Mouse (Mus musculus) right cerebral cortex, postnatal 10 days (tissue): ENCODE results near the gene Lyzl6.
"Not testable (repeated sequence)": the region's sequence is repeated elsewhere in the genome, so short reads cannot be mapped to it uniquely, and the experiment has no call there.

Experiments used
- DNase-seq, 2 experiments: peaks; one replicate each; pipeline ENCODE4 v3.0.0; 2021; ENCODE audit warnings: low spot score in 2 of 2

Gene Lyzl6

DNA sequence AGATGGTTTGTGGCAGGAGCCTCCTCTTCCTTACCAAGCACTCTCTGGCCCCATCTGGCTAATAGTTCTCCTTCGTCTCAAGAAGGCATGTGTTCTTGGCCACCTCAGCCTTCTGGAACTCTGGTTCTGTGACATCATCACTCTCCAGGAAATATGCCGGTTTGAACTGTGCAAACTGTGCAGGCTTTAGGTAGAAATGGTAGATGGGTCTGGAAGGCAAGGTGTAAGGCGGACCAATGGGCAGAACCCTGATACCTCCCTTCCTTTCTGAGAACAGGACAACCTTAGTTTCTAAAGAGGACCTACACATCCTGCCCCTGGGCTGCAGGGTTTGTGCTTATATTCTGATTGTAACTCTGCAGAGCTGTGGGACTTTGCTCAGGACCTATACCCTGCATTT, at the start of gene Lyzl6:
Lyzl6 (minus strand) TSS at position 101 of the 400 bp plus-strand sequence.
- no peak for DNase-seq

DNA sequence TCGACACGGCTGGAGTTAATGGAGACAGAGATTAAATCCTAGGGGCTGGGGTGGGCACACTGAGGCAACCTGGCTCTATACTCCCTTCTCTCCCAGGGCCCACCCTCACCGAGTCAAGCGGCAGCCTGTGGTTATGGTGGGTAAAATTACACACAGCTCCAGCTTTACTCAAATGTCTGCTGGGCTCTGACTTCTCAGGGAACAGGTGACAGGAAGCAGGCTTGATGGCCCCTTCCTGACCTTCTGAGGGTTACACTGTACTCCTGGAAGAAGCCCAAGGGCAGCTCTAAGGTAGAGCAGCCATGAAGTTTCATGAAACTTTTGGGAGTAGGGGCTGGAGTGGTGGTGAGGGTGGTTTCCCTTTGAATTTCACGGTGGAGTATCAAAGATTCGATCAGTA, 48.0 kb upstream of the Lyzl6 start:
- no peak for DNase-seq

DNA sequence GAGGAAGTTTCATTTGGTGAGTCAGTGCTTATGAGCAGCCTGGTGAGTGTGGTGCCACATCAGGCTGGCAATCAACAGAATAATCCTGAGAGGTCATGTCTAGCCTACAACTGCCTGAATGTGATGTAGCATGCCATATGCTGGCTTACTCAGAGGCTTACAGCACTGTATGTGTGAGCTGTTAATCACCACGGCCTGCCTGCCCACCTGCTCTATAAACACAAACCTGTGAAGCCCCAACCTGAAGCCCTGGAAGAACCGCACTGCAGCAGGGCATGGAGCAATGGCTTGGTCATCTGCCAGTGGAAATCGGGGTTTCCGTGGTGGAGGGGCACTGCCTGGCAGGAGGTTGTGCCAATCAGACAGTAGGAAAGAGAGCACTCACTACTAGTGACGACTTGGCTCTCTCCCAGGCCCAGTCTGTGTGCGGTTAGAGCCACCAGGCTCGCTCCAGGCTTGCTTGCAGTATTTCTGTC, 46.6 kb upstream of the Lyzl6 start:
- DNase-seq: peak; percentile 70 to 74

DNA sequence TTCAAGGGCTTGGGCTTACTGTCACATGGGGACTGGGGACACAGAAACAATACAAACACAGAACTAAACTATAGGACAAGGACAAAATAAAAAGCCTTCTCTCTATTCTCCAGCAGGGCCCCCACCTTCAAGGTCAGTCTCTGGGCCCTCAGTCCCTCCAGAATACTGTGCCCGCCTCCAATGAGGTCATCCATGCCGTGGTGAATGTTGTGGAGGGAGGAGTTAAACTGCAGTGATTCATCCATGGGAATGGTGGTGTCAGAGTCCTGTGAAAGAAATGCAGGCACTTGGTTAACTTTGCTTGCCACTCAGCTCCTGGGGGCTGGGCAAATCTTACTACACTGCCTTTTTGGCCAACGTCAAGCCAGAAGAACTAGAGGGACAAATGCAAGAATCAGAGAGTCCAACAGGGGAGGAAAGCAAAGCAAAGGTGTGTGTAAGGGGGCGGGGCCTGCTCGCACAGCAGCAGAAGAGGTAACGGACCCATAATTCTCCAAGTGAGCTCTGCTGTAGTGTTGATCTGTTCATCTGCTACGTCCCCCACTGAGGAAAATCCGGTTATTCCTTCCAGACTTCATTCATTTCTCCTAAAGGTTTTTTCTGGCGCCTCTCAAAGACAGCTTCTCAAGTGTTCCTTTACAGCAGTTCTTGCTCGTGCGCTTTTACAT, 45.1 kb upstream of the Lyzl6 start:
- no peak for DNase-seq

DNA sequence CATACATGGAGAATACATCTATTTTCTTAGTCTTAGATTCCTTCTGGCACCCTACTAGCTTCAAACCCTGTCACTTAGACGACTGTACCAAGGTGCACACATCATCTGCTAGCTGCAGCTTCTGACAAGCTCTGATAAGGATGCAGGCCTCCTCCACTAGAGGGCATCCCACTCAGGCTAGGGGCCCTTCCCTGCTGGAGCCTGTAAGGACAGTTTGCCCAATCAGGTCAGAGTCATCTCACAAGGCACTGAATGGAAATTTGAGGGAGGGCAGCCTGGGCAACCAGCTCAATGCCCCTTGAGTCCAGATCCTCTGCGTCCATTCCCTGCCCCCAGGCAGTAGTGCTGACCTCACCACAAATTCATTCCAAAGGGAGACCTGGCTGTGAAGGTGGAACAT, 38.4 kb upstream of the Lyzl6 start:
- not testable (repeated sequence) for DNase-seq

DNA sequence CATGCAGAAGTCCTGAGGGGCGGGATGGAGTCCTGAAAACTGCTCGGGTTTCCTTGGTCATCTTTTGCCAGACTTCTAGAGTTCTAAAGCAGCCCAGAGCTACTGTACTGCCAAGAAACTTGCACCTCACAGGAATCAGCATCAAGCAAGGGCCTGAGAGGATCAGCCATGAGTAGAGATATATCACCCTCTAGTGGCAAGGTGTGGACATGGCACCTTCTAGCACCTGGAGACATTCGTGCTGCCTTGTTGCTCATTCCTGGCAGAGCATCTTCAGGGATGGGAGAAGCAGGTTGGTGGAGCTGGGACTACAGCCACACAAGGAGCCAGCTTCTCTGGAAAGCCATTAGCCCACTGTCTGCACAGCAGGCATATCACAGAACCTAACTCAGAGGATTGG, 36.9 kb upstream of the Lyzl6 start:
- DNase-seq: peak; percentile 85 to 86

DNA sequence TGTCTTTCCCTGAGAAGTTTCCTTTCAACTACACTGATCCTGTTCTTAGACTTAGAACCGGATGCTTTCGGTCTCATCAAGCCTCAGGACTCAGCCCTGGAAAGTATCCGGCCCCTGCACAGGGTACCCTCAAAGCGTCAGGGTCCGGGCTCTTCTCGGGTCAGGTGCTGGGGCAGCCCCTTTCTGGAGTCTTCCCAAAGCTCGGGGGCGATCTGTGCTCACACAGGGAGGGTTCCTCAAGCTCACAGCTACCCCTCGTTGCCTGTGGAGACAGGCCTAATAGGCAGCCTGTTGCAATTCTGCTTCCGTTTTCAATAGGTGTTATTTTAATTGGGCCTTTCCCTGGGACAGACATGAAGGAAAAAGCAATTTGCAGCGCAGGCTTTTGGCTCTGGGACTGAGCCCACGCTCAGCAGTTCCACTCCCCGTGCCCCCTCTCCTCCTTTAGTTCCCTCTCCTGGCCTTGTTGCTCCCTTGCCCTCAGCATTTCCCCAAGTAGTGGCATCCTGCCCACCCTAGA, 28.3 kb upstream of the Lyzl6 start:
- DNase-seq: no peak

DNA sequence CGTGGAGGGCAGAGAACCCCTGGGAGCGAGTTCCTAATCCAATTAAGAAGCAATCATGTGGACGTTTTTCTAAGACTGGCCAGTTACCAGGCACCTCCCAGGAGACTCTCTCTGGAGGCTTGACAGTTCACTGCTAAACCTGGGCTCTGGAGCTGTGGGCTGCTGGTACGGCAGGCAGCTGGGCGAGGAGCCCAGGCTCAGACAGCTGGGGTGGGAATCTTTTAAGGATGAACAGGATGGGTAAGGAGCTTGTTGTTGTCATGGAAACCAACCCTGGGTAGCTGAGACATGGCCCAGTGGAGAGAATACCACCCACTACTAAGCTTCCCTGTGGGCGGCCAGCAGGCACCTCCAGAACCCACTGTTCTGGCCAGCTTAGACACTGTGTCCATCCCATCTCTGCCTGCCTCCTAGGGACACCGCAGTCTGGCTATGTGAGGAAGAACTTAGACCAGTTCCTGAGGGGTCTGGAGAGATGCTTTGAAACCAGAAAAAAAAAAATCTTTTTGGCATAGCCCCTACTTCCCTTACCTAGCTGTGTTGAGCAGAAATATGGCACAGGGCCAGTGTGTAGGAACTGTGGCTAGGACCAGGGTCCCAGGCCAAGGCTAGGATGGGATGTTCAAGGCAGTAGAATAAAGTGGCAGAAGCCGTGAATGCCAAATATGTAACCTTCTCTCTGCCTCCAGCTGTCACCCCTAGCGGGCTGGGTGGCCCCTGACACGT, 27.7 kb upstream of the Lyzl6 start:
- DNase-seq: peak; percentile 91 to 95

DNA sequence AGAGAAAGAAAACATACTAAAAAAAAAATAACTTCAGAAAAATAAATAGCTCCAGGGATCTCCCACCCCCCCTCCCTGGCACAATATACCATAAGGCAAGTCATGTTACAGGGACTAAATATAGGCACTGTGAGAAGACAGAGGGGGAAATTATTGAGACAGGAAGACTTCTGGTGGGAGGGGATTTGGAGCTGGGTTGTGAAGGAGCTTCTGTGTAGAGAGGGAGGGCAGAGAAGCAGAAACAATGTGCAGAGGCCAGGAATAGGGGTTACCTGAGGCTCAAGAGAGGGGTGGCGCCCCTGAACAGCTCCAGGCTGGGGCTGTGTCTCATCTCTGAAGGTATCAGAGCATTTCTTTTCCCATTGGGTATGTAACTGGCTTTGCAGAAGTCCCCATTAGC, 27.0 kb upstream of the Lyzl6 start:
- DNase-seq: peak in 1 of 2 experiments; percentile 60

DNA sequence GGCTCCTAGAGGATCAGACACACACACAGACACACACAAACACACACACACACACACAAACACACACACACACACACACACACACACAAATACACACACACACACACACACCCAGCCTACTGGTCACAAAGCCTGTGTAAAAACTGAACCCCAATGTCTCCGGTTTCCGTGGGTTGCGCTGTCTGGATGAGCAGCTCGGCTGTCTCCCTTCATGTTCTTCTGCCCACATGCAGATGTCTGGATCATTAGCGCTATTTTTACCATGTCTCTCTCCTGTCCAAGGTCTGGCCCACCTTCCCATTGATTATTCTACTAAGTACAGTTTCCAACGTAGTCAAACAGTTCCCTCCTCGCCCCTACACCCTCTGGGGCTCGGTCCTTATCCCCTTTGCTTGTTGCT, 24.4 kb upstream of the Lyzl6 start:
- DNase-seq: no peak

DNA sequence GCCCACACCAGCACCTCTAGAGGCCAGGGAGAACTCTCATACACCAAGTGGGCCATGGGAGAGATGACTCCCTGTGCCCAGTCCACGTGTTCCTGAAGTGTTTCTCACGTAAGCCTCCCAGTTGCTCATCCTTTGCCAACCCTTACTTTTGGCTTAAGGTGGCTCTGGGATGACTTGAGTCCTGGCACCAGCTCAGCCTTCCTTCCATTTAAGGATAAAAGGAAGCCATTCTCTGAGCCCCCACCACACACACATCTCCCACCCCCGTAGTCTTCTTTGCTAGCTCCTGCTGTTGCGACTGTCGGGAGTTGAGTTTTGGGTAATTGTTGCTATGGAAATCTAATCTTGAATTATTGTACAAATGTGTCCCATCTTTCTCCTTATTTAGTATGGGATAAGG, 23.9 kb upstream of the Lyzl6 start:
- DNase-seq: peak; percentile 89 to 93

DNA sequence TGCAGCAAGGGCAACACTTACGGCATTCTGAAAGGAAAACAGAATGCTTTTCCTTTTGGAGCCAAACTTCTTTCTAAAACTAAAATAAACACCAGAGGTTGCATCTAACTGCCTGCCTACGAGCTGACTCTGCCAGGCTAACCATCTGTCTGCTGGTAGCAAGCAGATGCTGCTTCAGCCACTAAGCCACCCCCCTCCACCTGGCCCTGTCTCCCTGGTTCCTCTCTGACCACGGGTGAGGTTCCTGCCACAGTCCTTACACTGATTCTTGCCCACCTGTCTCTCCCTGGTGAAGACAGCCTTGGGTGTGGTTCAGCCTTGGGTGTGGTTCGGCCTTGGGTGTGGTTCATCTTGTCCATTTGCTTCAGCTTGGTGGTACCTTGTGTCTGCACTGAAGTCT, 23.2 kb upstream of the Lyzl6 start:
- peak; percentile 67 to 81 for DNase-seq

DNA sequence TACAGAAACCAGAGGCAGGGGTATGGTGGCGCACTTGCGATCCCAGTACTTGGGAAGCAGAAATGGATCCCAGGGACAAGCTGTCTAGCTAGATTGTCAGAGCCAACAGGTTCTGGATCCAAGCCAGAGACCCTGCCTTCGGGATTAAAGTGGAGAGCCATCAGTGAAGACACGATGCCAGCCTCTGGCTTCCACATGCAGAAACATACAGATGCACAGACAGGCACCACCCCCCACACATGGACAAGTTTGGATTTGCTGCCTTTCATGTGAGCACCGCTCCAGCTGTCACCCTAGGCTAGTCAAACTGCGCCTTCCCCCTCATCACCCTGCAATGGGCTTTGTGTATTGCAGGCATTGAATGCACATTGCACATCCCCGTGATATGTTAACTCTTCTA, 19.5 kb upstream of the Lyzl6 start:
- peak in 1 of 2 experiments; percentile 44 for DNase-seq

DNA sequence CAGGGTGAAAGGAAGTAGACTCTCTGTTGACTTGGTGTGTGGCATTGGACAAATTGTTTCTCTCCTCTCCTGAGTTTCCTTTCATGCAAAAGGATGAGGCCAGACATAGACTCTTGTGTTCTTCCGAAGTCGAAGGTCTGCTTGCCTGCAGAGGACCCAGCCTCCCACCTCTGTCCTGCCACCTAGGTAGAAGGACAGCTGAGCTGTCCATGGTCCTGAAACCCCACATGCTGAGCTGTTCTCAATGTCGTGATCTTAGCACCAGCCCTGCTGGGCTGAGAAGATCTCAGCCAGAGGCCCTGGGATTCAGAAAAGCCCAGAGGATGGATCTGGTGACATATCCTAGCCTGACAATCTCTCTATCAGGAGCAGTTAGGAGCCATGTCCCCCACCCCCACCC, 17.8 kb upstream of the Lyzl6 start:
- no peak for DNase-seq

DNA sequence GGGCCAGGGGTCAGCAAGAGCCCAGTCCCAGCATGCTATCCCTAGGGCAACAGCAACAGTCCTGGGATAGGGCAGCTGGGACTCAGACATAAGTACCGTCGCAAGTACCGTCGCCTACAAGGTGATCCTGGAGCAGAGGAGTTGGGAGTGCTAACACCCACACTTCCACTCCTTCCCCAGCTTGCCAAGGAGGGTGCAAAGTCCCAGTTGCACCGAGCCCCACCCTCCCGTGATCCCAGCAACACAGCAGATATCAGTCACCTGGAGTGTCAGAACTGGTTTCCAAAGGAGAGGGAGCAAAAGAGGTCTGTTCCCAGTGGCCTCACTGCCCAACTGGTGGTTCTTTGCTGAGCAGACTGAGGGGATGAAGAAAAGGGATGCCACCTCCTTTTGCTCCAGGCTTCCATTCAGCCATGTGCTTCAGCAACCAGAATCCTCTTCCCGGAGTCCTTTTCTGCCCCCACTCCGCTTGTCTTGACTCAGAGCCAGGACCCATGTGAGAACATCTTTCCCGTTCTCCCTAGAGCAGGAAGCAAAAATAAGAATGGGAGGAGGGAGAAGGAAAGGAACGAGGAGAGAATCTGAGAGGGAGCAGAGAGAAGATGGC, 14.8 kb upstream of the Lyzl6 start:
- peak; percentile 83 for DNase-seq

DNA sequence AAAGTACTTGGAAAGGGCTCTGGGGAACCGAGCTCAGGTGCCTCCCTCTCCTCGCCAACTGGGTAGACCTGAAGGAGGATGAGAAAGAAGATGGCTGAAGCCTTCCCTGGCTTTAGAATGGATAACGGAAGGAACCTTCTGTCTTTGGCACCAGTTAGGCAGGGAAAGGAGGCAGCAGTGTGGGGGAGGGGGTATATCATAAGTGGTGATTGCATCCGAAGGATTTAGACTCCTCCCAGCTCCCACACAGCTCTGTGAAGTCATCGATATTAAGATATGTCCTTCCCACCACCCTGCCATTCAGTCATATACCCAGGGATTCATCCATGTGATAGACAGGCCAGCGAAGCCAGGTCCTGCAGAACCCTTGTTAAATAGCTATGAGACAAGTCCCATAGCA, 12.7 kb upstream of the Lyzl6 start:
- peak in 1 of 2 experiments; percentile 64 for DNase-seq

DNA sequence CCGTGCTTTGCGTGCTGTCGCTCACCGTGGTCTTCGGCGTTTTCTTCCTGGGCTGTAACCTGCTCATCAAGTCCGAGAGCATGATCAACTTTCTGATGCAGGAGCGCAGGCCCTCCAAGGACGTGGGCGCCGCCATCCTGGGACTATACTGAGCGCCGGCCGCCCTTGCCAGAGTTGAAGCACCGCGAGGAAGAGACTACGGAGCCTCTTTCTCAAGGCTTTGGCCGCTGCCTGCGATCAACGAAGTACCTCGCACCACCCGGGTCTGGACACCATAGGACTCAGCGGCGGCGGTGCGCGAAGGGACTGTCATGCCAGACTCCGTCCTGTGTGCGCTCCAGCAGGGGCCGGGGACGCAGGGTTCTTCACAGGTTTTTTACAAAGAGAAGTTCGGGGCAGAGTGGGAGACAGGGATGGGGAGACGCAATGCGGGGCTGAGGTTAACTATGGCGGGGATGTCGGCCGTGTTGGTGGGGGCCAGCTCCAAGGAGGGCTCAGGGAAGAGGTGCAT, 11.3 kb upstream of the Lyzl6 start:
- peak in 1 of 2 experiments; percentile 46 for DNase-seq

DNA sequence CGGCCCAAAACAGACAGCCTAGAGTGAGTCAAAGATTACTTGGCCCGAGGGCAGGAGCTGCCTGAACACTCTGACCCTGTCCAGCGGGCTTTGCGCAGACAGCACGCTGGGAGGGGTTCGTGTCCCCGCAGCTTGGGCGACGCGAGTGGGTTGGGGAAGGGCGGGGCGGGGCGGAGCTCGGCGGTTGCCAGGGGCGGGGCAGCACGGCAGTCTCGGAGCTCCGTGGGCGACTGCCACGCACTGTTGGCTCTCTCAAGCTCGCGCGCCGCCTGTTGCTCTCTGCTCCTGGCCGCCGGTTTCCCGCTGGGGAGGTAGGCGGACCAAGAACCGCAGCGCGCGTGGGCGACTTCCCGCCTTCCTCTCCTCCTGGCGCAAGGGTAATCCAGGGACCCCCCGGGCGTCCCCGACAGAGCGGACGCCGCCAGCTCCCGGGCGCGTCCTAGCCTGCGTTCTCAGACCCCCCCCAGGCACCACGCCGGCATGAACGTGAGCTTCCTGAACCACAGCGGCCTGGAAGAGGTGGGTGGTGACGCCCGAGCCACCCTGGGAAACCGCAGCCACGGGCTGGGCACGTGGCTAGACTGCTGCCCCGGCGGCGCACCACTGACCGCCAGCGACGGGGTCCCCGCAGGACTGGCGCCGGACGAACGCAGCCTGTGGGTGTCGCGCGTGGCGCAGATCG, 10.8 kb upstream of the Lyzl6 start, which contains the start of gene Rprml:
Rprml (plus strand) TSS at position 270 of the 682 bp plus-strand sequence.
- peak; percentile 92 to 95 for DNase-seq

DNA sequence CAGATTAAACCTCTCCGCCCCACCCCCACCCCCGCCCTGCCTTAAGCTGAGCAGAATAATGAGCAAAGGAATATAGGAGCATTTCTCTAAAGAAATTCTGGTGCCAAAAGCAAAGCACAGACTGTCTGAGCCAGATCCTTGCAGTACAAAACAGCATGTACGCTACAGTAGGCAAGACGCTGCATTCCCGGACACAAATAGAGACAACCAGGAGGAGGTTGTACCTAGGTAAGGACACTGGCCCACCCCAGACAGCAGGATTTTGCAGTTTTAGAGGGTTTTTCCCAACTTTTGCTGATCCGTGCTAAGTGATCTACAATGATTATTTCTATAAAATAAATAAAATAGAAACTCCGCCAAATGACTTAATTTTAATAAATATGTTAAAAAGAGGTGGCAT, 10.0 kb upstream of the Lyzl6 start:
- peak; percentile 43 to 62 for DNase-seq

DNA sequence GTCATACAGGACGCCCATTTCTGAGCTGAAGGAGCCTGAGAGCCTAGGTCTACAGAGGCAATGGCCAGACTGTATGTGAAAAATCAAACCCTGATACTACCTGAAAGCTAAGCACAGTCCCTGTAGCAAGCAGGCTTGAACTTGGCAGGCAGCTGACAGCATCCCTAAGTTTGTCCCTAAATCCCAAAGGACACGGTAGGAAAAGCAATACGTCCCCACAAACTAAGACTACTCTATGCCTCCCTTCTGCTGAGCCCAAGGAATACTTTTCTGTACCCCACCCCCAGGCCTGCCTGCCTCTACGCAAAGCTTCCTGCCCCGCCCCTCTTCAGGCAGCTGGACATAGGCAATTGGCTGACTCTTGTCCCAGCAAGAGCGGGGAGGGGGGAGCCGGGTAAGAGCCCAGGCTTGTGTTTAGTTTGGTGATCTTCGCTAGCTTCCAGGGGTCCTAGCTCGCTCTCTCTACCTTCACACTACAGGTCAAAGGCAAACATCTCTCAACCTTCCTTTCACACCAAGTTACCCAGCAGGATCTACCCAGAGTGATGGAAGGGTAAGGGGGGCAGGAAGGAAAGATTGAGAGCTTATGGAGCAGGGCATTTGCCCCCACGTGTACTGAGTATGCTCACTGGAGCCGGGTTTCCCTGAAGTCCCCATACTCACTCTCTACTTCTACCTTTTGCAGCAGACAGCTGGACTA, 9.4 kb upstream of the Lyzl6 start:
- DNase-seq: peak in 1 of 2 experiments; percentile 36

DNA sequence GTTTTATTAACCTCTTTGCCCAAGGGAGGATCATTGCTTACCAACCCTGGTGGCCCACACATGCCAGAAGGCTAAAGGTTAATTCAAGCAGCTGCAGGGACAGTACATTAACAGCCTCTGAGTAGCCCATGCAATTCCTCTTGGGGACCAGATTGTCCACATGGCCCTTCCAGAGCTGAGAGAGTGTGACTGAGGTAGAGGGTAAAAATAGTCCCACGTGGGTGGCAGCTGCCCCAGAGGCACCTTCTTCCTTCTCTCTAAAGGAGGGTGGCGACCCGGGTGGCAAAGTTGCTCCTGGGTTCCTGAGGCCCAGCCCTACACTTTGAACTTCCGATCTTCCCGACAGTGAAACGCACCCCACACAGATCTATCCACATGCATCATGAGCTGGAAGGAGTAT, 7.6 kb upstream of the Lyzl6 start:
- peak in 1 of 2 experiments; percentile 16 for DNase-seq
